Comparison of ENCODE assay signal across 8 mouse cellular contexts in genomic region chr9:13195762-13196161, GRCm38 (mm10). TPM values are rescaled to one million over a fixed set of nuclear protein-coding genes. Genes with fewer than 3 reads are reported as not detected.
A peak's percentile ranks its signal among the peaks of the same experiment; 100 is the strongest.
DNase-seq lines count a peak whose midpoint lies in the region; ATAC-seq lines count a peak whose summit lies in the region.

No protein-coding gene starts in this region.

- 7% methylated on average over 7 of the region's 7 CpGs for WGBS in kidney, embryonic 14.5 days
- 7% methylated on average over 7 of the region's 7 CpGs for WGBS in kidney, embryonic 15.5 days

- H3K4me1 ChIP-seq in kidney, embryonic 14.5 days (ENCODE audit: control insufficient read depth, insufficient read depth, low read length): no peaks in the 10 kb centered on the region
- H3K4me1 ChIP-seq in kidney, embryonic 15.5 days: no peaks in the 10 kb centered on the region

- no peaks in the 10 kb centered on the region for H3K9me3 ChIP-seq in kidney, embryonic 14.5 days (ENCODE audit: control insufficient read depth, low read length)
- H3K9me3 ChIP-seq in kidney, embryonic 15.5 days (replicated peaks): no peaks in the 10 kb centered on the region

- no peaks in the 10 kb centered on the region for H3K27me3 ChIP-seq in kidney, embryonic 14.5 days (ENCODE audit: control insufficient read depth, insufficient read depth, low read length)
- no peaks in the 10 kb centered on the region for H3K27me3 ChIP-seq in kidney, embryonic 15.5 days
- H3K27me3 ChIP-seq in splenic B cell, adult 2 months (ENCODE audit: control insufficient read depth, insufficient read depth, low read length, poor library complexity, severe bottlenecking): no peaks in the 10 kb centered on the region

- H3K4me2 ChIP-seq in kidney, embryonic 14.5 days (replicated peaks; ENCODE audit: low read depth, low read length): no peak overlapping the region
- peak overlapping the region; percentile 28; the same call in 1 of the 2 replicates for H3K4me2 ChIP-seq in kidney, embryonic 15.5 days

- peak; percentile 7 for DNase-seq in kidney, adult 18-20 months
- DNase-seq in NIH3T3 (ENCODE audit: low read depth): peak; percentile 37
- DNase-seq in embryo, embryonic 9.5 days (ENCODE audit: extremely low spot score): peak; percentile 55
- DNase-seq in lung, postnatal 10 days: peak; percentile 3
- DNase-seq in splenic B cell, adult 2 months (ENCODE audit: low read depth, low spot score): peak; percentile 60
- DNase-seq in gastrocnemius, postnatal 4 days (ENCODE audit: low spot score in 2 of 2): no peak

- H3K27ac ChIP-seq in kidney, embryonic 14.5 days (ENCODE audit: low read depth, low read length): no peak overlapping the region
- no peak overlapping the region for H3K27ac ChIP-seq in kidney, embryonic 15.5 days

- ATAC-seq in kidney, embryonic 14.5 days (ENCODE audit: low FRiP score, low TSS enrichment): no peak
- ATAC-seq in kidney, embryonic 15.5 days (replicated peaks; ENCODE audit: low FRiP score): no peak

- no peaks in the 10 kb centered on the region for H3K36me3 ChIP-seq in kidney, embryonic 14.5 days (ENCODE audit: control insufficient read depth, insufficient read depth, low read length)
- no peaks in the 10 kb centered on the region for H3K36me3 ChIP-seq in kidney, embryonic 15.5 days
- no peaks in the 10 kb centered on the region for H3K36me3 ChIP-seq in splenic B cell, adult 2 months (ENCODE audit: control insufficient read depth, insufficient read depth, low read length, poor library complexity, severe bottlenecking)

- H3K9ac ChIP-seq in kidney, embryonic 14.5 days (ENCODE audit: low read depth, low read length): no peak overlapping the region
- no peak overlapping the region for H3K9ac ChIP-seq in kidney, embryonic 15.5 days

- H3K4me3 ChIP-seq in kidney, embryonic 14.5 days (ENCODE audit: low read length): no peak overlapping the region
- H3K4me3 ChIP-seq in kidney, embryonic 15.5 days (replicated peaks): no peak overlapping the region

RNA-seq across cellular contexts. Expression of gene Jrkl, which starts 49.9 kb away (rescaled TPM):
- polyA plus RNA-seq in kidney, embryonic 14.5 days (2014; fragmentation: Nextera tagmentation; extraction: Ambion mirVana): 7.1 and 9.6 TPM in 2 replicates
- polyA plus RNA-seq in kidney, embryonic 15.5 days (2015; fragmentation: Nextera tagmentation; extraction: Ambion mirVana): 9.0 and 10.0 TPM in 2 replicates
- total RNA-seq in gastrocnemius, postnatal 4 days (2021): 1 to 10 TPM; 6.9 to 7.2 TPM

RNA-seq across cellular contexts. Expression of gene Ccdc82, which starts 51.0 kb away (rescaled TPM):
- 8.3 and 10.8 TPM in 2 replicates for polyA plus RNA-seq in kidney, embryonic 14.5 days (2014; fragmentation: Nextera tagmentation; extraction: Ambion mirVana)
- polyA plus RNA-seq in kidney, embryonic 15.5 days (2015; fragmentation: Nextera tagmentation; extraction: Ambion mirVana): 9.3 TPM in 2 replicates
- 10 to 100 TPM; 10.8 to 12.8 TPM for total RNA-seq in gastrocnemius, postnatal 4 days (2021)

Comparison
In these comparisons a context has a peak if more than half of its experiments do, and no peak if none do; other contexts are left out.
1. DNase-seq: peak in kidney, adult 18-20 months (single experiment), NIH3T3 (single experiment), embryo, embryonic 9.5 days (single experiment), lung, postnatal 10 days (single experiment) and splenic B cell, adult 2 months (single experiment); none in gastrocnemius, postnatal 4 days (0 of 2).